Mouse (Mus musculus) liver, adult 2 months (tissue): Measurements from ENCODE around the gene Spata17. TPM values are rescaled to one million over a fixed set of nuclear protein-coding genes. Genes with fewer than 3 reads are reported as not detected.

ENCODE experiments used
- DNase-seq: peaks from one replicate; pipeline ENCODE4 v3.0.0-alpha.2; 2011; ENCODE audit warnings: low read depth, low spot score; ENCODE audit errors: extremely low read depth
- H3K27ac ChIP-seq: fragments of 200-500 bp; replicated peaks from 2 replicates; pipeline ENCODE4 v1.5.1; 2012; ENCODE audit warnings: low read depth, mild to moderate bottlenecking, control low read depth, inconsistent platforms, low read length; ENCODE audit not compliant: insufficient read depth
- H3K27me3 ChIP-seq: fragments of 200-500 bp; 2 replicates; pipeline ENCODE4 v1.6.1; 2012; ENCODE audit warnings: mild to moderate bottlenecking, moderate library complexity, low read length, inconsistent platforms; ENCODE audit not compliant: control insufficient read depth, insufficient read depth
- H3K36me3 ChIP-seq: fragments of 200-500 bp; 2 replicates; pipeline ENCODE4 v1.6.1; 2012; ENCODE audit warnings: low read length, inconsistent platforms; ENCODE audit not compliant: control insufficient read depth, insufficient read depth
- H3K4me1 ChIP-seq: fragments of 200-500 bp; 2 replicates; pipeline ENCODE4 v1.6.1; 2011; ENCODE audit warnings: low read length; ENCODE audit not compliant: control insufficient read depth, insufficient read depth
- H3K4me3 ChIP-seq: fragments of 200-500 bp; 2 replicates; pipeline ENCODE4 v1.5.1; 2011; ENCODE audit warnings: low read depth, mild to moderate bottlenecking, control low read depth, low read length, moderate library complexity; ENCODE audit not compliant: insufficient read depth
- H3K79me2 ChIP-seq: fragments of 200-500 bp; 2 replicates; pipeline ENCODE4 v1.6.1; 2012; ENCODE audit warnings: inconsistent platforms, mild to moderate bottlenecking, low read length, moderate library complexity; ENCODE audit not compliant: control insufficient read depth, insufficient read depth
- H3K9ac ChIP-seq: fragments of 200-500 bp; 2 replicates; pipeline ENCODE4 v1.6.1; 2012; ENCODE audit warnings: low read depth, mild to moderate bottlenecking, control low read depth, inconsistent platforms, low read length
- CTCF ChIP-seq: fragments of 200-500 bp; IDR thresholded peaks from 2 replicates; pipeline ENCODE4 v1.5.1; 2011; ENCODE audit warnings: low read depth, low read length, control low read depth
- POLR2A ChIP-seq: fragments of 200-500 bp; IDR thresholded peaks from 2 replicates; pipeline ENCODE4 v1.6.1; 2011; ENCODE audit warnings: low read length, control low read depth; ENCODE audit not compliant: insufficient read depth; ENCODE audit errors: extremely low read depth
- WGBS: fragments of 180-500 bp; shearing (Covaris S2); methylation state at CpG from one replicate; pipeline ENCODE4 v1.1.7; 2018; 5-methylcytosine and 5-hydroxymethylcytosine counted together
- polyA plus RNA-seq: library from polyadenylated mRNA; depleted of rRNA; stranded (reverse); fragments of >200 nt; gene quantifications from 2 replicates; pipeline ENCODE4 v1.2.3, GENCODE M21; 2012
- total RNA-seq: library from RNA; depleted of rRNA; stranded (reverse); fragments of >200 nt; gene quantifications from 2 replicates; pipeline ENCODE4 v1.2.3, GENCODE M21; 2014

Spata17 gene
- total and polyA plus RNA-seq, 2 experiments: 0.83 TPM; not detected in 1

DNA sequence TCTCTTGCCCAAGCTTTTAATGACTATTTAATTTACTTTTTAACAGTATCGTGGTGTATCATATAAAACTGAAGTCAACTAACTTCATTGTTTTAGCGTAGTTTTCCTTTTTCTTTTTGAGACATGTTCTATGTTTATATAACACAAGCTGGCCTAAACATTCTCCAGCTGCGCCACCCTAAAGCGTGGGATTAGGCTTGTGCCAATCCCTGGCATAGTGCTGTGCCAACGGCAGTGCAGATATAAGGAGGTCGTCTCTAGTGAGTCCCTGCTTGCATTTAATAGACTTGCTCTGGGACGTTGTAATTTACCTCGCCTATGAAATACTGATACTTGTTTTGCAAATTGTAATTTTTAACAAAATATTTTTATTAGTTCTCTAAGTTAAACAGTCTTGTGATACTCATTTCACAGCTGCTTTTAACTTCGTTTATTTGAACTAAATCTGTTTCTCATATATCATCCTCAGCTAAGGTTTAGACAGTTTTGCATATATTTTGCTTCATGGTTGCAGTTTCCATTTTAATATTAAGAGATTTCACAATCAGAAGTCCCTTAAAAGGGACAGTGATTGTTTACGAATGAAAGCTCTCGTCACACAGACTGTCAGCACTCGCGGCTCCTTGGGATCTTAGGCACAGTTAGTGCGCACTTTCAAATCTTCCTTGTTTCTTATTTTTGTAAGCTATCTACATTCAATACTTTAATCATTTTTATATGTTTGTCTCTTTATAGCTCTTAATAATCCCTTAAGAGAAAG, 17.1 kb upstream of the Spata17 start:
- 83% methylated on average over 14 of the region's 14 CpGs for WGBS
- Histone ChIP-seq H3K27ac (no peak overlapping the region), H3K9ac (no peak overlapping the region), H3K79me2 (peaks cover 14% of the 10 kb centered on the region), H3K36me3 (peaks cover 28% of the 10 kb centered on the region), H3K4me3 (no peak overlapping the region), H3K27me3 (no peaks in the 10 kb centered on the region), H3K4me1 (peaks cover 9% of the 10 kb centered on the region; the same call in 1 of the 2 replicates)
- TF ChIP-seq POLR2A (no peak), CTCF (no peak)
- DNase-seq: no peak

DNA sequence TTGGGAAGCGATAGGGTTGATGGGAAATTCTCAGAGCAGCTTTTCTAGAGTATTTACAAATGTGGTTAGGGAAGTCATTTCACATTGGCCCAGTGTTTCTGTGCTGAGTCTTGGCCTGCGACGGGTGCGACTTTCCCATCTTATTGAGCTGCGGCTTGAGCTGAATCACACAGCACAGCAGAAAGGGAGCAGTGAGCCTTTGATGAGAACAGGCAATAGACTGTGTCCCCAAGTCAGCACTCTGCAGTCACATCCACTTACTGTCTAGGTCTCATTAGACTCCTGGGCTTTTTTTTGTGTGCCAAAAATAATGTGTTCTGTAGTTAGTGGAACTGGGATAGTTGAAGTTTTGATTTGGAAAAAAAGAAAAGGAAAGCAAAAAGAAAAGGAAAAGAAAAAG, 15.0 kb upstream of the Spata17 start:
- no peak overlapping the region for H3K9ac ChIP-seq
- peaks cover 26% of the 10 kb centered on the region for H3K36me3 ChIP-seq
- TF ChIP-seq CTCF (no peak), POLR2A (no peak)
- no peak overlapping the region for H3K27ac ChIP-seq
- WGBS: 85% methylated on average over 5 of the region's 5 CpGs
- peaks cover 14% of the 10 kb centered on the region for H3K79me2 ChIP-seq
- no peaks in the 10 kb centered on the region for H3K27me3 ChIP-seq
- DNase-seq: peak; percentile 37
- H3K4me1 ChIP-seq: peaks cover 13% of the 10 kb centered on the region
- H3K4me3 ChIP-seq: no peak overlapping the region

DNA sequence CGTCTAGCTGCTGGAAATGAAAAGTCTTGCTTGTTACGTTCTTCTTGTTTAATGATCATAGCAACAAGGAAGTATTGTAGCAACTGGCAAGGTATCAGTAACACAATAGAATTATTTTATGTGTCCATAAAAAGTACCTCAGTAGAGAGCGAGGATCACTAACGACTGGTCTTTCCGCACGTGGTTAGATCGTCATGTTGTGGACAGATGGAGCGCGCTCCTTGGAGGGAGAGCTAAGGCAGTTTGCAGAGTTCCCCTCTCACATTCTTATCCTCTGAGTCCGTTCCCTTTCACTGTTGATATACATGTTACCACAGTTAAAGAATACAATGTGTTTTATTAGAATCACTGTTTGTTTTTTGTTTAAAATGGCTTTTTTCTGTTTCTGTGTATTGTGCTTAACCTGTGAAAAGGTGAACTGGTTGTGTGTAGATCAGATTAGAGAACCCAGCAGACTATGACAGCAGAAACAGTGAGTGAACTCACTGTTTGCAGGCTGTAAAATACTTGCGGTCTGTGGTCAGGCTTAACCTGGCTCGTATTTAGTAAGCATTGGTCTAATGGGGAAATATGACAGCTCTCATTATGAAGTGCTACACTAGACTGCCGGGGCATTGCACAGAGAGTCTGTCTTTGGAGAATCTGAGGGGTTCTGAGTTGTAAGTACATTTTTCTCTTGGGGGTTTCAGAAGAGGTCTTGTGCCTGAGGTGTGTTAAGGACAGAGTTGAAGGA, 13.3 kb upstream of the Spata17 start:
- 90% methylated on average over 13 of the region's 13 CpGs for WGBS
- TF ChIP-seq POLR2A: no peak
- no peak for TF ChIP-seq CTCF
- DNase-seq: no peak
- Histone ChIP-seq H3K9ac (no peak overlapping the region), H3K79me2 (peaks cover 20% of the 10 kb centered on the region), H3K27me3 (no peaks in the 10 kb centered on the region), H3K4me3 (no peak overlapping the region), H3K4me1 (peaks cover 13% of the 10 kb centered on the region), H3K36me3 (peaks cover 23% of the 10 kb centered on the region), H3K27ac (no peak overlapping the region)

DNA sequence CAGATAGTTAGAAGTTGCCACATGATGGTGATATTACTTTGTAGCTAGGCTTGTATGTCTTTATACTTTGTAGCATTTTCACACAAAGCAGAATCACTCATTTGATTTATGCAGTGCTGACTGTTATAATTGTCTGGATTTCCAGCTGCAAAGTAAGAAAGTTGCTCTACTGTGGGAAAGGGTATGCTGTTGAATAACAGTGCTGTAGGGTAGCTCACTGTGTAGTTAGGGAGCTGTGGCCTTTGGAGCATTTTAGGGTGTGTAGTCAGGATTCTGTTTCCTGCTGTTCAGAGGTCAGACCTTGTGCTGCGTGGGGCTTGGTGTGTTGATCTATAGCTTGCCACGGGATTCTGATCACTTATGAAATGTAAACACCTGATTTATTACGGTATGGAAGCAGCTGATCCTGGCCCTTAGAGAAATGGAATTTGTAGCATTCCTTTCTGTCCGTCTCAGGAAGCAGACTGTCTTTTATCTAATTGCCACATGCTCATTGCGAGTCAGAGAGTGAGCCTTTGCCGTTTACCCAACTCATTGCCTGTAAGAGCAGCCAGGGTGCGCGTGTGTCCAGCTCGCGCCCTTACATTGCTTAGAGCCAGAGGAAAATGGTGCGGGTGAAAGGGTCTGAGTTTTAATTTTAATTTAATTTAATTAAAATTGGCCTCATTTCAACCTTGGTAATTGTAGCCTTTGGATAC, 11.2 kb upstream of the Spata17 start:
- H3K9ac ChIP-seq: no peak overlapping the region
- DNase-seq: peak; percentile 57
- peaks cover 13% of the 10 kb centered on the region for H3K4me1 ChIP-seq
- no peak overlapping the region; the same call in 1 of the 2 replicates for H3K4me3 ChIP-seq
- 21% methylated on average over 11 of the region's 11 CpGs for WGBS
- no peaks in the 10 kb centered on the region for H3K27me3 ChIP-seq
- peaks cover 20% of the 10 kb centered on the region for H3K79me2 ChIP-seq
- H3K36me3 ChIP-seq: peaks cover 19% of the 10 kb centered on the region
- peak overlapping the region; percentile 43 for H3K27ac ChIP-seq
- TF ChIP-seq CTCF: 0 out of 2 replicates have a peak, but pooled peaks have one; percentile 21
- no peak for TF ChIP-seq POLR2A

DNA sequence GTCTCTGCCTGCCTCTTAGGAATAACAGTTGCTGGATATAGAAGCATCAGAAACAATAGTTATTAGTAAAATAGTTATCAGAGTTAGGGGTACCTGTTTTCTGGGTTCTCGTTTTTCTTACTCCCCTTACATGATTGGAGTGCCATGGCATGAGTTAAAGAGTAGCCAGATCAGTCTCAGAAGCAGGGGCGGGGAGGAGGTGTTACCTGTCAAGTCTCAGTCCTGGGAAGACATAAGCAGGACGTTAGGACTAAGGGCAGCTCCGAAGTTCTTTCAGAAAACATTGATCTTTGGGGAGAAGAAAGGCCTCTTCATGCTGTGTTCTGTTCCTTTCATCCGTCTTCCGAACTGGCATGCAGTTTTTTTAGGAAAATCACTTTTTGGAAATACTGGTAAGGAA, 5.5 kb upstream of the Spata17 start:
- WGBS: 53% methylated on average over 6 of the region's 6 CpGs
- no peak overlapping the region for H3K4me3 ChIP-seq
- H3K27me3 ChIP-seq: no peaks in the 10 kb centered on the region
- H3K79me2 ChIP-seq: peaks cover 11% of the 10 kb centered on the region; the same call in 1 of the 2 replicates
- H3K4me1 ChIP-seq: no peaks in the 10 kb centered on the region; the same call in 1 of the 2 replicates
- no peak for DNase-seq
- no peak overlapping the region for H3K9ac ChIP-seq
- H3K27ac ChIP-seq: 0 out of 2 replicates have a peak overlapping the region, but pooled peaks have one; percentile 12
- TF ChIP-seq CTCF (no peak), POLR2A (no peak)
- H3K36me3 ChIP-seq: 0 out of 2 replicates have a peak, but pooled peaks cover 1% of the 10 kb centered on the region
